Mouse (Mus musculus): Measurements from ENCODE around the gene Hsd11b2.
A peak's percentile ranks its signal among the peaks of the same experiment; 100 is the strongest.

Gene Hsd11b2

GRCm38 (mm10) chr8:105528206-105528605 is 9.7 kb downstream of the Hsd11b2 start:
- DNase-seq: no peak

- no peak for DNase-seq
These were observed 10.7 kb downstream of the Hsd11b2 start for GRCm38 (mm10) chr8:105529271-105529670.

GRCm38 (mm10) chr8:105531774-105532173 is 13.2 kb downstream of the Hsd11b2 start:
- DNase-seq: no peak

GRCm38 (mm10) chr8:105533439-105533838 is 14.9 kb downstream of the Hsd11b2 start:
- DNase-seq: no peak

GRCm38 (mm10) chr8:105533892-105534329 is 15.4 kb downstream of the Hsd11b2 start:
- DNase-seq: peak; percentile 49

GRCm38 (mm10) chr8:105536546-105536945 is 18.0 kb downstream of the Hsd11b2 start:
- DNase-seq: peak; percentile 48

- DNase-seq: no peak
These were observed 18.6 kb downstream of the Hsd11b2 start for GRCm38 (mm10) chr8:105537011-105537677.

- DNase-seq: no peak
These were observed 20.4 kb downstream of the Hsd11b2 start for GRCm38 (mm10) chr8:105538940-105539339.

- DNase-seq: no peak
These were observed 23.6 kb downstream of the Hsd11b2 start for GRCm38 (mm10) chr8:105542032-105542656.

- DNase-seq: no peak
These were observed 24.3 kb downstream of the Hsd11b2 start for GRCm38 (mm10) chr8:105542808-105543207.

- DNase-seq: no peak
These were observed 25.1 kb downstream of the Hsd11b2 start for GRCm38 (mm10) chr8:105543703-105544102.

- no peak for DNase-seq
These were observed 26.1 kb downstream of the Hsd11b2 start for GRCm38 (mm10) chr8:105544544-105545205.

GRCm38 (mm10) chr8:105545249-105545648 is 26.7 kb downstream of the Hsd11b2 start:
- DNase-seq: no peak

GRCm38 (mm10) chr8:105546384-105547350 is 28.1 kb downstream of the Hsd11b2 start:
- no peak for DNase-seq

GRCm38 (mm10) chr8:105549506-105549905 is 31.0 kb downstream of the Hsd11b2 start:
- DNase-seq: no peak

- DNase-seq: no peak
These were observed 31.5 kb downstream of the Hsd11b2 start for GRCm38 (mm10) chr8:105550083-105550482.

GRCm38 (mm10) chr8:105552032-105552431 is 33.5 kb downstream of the Hsd11b2 start:
- DNase-seq: no peak

GRCm38 (mm10) chr8:105552824-105553223 is 34.3 kb downstream of the Hsd11b2 start:
- no peak for DNase-seq

GRCm38 (mm10) chr8:105554087-105554486 is 35.5 kb downstream of the Hsd11b2 start:
- no peak for DNase-seq

GRCm38 (mm10) chr8:105555230-105555629 is 36.7 kb downstream of the Hsd11b2 start:
- no peak for DNase-seq

- no peak for DNase-seq
These were observed 44.3 kb downstream of the Hsd11b2 start for GRCm38 (mm10) chr8:105562863-105563262.

- no peak for DNase-seq
These were observed 45.3 kb downstream of the Hsd11b2 start for GRCm38 (mm10) chr8:105563871-105564270.

Measured in right cerebral cortex, postnatal 25 days (tissue).